Mouse (Mus musculus) gastrocnemius, adult 8-10 months (tissue): ENCODE data around the gene Paqr5. TPM values are rescaled to one million over a fixed set of nuclear protein-coding genes. Genes with fewer than 3 reads are reported as not detected.

Experiments used
- DNase-seq, 2 experiments: peaks; one replicate each; pipeline ENCODE4 v3.0.0; 2022; ENCODE audit warnings: low spot score in 2 of 2
- total RNA-seq, 4 experiments: library from RNA; stranded (reverse); gene quantifications; 2 replicates each; pipeline ENCODE4 v1.2.4; 2022

The Paqr5 gene
- total RNA-seq, 4 experiments from 2014 or later, result not detected

DNA sequence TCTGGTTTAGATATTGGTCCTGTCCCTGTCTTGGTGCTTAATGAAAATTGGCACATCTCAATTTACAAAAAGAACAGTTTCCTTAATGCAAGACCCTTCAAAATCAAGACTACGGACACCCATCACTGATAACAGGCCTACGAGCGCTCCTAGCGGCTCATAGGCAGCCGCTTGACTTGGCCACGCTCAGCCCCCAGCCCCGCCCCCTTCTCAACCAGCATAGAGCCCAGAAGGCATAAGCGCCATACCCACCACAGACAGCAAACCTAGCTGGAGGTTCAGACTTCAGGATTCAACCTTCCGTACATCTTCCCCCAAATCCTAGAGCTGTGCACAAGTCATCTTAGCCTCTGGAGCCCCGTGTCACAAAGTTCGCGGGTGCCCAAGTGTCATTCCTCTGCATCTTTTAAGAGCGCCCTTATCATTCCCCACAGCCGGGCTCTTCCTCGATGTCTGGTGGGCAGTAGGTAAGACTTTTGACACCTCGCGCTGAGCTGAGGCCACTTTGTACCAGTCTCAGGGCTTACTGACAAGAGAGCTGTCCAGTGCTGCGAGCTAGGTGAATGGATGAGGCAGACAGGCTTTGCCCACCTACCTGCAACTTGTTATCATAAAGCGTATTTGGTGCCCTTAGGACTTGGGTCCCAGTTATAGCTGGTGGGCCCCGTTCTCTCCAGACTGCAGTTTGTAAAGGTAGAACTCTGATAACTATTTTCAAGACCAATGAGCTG, 116.0 kb downstream of the Paqr5 start:
- no peak for DNase-seq

GRCm38 (mm10) chr9:61909633-61910032, 117.0 kb downstream of the Paqr5 start:
- no peak for DNase-seq

DNA sequence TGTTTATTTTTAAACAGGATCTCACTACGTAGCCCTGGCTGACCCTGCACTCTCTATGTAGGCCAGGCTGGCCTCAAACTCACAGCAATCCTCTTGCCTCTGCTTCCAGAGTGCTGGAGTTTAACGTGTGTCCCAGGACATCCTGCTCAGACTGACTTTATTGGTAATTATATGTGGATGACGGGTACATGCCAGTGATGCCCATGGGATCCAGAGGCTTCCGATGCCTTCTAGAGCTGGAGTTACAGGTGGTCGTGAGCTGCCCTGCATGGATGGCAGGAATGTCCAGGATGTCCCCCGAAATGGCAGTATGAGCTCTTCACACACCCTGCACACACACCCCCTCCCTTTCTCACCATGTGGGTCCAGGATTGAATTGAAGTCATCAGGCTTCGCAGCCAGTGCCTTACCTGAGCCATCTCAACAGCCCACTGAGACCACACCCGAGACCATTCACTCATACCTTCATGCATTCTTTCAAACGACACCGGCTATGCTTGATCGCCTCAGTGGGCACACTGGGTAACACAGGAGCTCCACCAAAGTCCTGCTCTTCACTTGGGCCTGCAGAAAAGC, 117.7 kb downstream of the Paqr5 start:
- no peak for DNase-seq

DNA sequence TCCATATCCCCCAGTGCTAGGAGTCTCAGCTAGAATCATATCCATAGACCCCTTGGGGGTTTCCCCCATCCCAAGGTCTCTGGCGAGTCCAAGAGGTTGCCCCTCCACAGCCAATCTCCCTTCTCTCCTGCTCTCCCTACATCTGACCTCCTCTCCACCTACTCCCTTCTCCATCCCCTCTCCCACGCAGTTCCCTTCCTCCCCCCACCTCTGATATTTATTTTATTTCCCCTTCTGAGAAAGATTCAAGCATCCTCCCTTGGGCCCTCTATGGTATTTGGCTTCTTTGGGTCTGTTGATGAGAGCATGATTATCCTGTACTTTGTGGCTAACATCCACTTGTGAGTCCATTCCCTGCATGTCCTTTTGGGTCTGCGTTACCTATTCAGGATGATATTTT, 118.3 kb downstream of the Paqr5 start:
- no peak for DNase-seq

GRCm38 (mm10) chr9:61907621-61908295, 118.9 kb downstream of the Paqr5 start:
- DNase-seq, result no peak

DNA sequence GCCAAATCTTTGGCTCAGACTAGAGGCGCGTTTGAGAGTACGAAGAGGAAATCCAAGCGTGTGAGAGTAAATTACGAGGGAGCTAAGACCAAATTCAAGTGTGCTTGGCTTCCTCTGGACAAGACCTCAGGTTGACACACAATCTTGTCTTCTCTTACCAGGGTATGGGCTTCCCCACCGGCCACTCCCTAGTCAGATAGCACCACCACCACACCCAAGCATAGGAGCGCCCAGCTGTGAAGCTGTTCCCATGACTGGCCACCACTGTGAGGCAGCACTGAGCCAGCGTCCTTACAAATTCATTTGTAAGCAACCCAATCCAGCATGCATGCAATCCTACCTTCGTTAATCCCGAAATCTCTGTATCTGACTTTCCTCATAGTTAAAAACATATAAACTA, 119.7 kb downstream of the Paqr5 start:
- no peak for DNase-seq

DNA sequence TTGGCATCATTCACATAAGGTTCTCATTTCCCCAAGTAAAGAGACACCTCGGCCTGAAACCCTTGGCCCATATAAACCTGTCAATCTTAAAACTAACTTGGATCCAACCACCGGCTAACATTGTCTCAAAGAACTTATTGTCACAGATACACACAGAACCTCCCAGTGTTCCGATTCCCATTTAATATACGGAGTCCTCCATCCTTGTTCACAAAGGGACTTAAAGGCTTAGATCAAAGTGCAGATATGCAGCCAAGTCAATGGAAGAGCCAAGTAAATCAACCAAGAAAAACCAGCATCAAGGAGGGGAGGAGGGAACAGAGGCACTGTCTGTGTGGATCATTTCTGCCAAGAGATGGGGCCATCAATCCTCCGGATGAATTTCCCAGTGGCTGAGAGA, 121.1 kb downstream of the Paqr5 start:
- no peak for DNase-seq

DNA sequence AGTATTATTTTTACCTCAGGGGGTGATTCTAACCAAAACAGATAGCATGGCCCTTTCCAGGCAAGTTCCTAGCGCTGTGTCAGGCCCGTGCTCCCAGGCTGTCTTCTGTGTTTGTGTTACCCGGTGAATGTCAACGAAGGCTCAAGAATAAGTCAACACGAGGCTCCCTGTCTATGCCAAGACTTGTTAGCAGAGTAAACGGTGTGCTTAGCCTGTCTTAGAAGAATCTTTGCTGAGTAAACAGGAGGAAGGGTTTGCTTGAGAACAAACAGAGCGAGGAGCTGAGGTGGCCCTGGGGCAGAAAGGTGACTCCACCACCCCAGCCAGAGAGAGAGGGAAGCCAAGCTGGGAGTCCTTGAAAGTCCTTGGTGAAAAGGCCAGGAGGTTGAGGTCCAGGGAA, 122.5 kb downstream of the Paqr5 start:
- DNase-seq, result no peak

Other genes with a start within 250 kb of the Paqr5 start
- gene Rplp1, start 112.3 kb downstream of the Paqr5 start, total RNA-seq, result 1,000 to 10,000 TPM; 1,384 to 1,601 (median 1,420) TPM
- under 1 TPM in 2 of 4 experiments, not detected in 2; 0.46 to 0.68 TPM for gene Kif23, start 80.1 kb downstream of the Paqr5 start, total RNA-seq
- 1 to 10 TPM; 5.3 to 6.4 (median 5.6) TPM for gene Glce, start 95.8 kb upstream of the Paqr5 start, total RNA-seq